Mouse (Mus musculus) lung, postnatal 0 days (tissue): Measurements from ENCODE around the gene Vgll2.

Source experiments
- CTCF ChIP-seq: IDR thresholded peaks from 2 replicates; pipeline ENCODE4 v1.5.1; 2016; ENCODE audit warnings: antibody characterized with exemption, mild to moderate bottlenecking
- EP300 ChIP-seq: IDR thresholded peaks from 2 replicates; pipeline ENCODE4 v1.6.1; 2016; ENCODE audit warnings: antibody characterized with exemption, mild to moderate bottlenecking, control low read depth

DNA sequence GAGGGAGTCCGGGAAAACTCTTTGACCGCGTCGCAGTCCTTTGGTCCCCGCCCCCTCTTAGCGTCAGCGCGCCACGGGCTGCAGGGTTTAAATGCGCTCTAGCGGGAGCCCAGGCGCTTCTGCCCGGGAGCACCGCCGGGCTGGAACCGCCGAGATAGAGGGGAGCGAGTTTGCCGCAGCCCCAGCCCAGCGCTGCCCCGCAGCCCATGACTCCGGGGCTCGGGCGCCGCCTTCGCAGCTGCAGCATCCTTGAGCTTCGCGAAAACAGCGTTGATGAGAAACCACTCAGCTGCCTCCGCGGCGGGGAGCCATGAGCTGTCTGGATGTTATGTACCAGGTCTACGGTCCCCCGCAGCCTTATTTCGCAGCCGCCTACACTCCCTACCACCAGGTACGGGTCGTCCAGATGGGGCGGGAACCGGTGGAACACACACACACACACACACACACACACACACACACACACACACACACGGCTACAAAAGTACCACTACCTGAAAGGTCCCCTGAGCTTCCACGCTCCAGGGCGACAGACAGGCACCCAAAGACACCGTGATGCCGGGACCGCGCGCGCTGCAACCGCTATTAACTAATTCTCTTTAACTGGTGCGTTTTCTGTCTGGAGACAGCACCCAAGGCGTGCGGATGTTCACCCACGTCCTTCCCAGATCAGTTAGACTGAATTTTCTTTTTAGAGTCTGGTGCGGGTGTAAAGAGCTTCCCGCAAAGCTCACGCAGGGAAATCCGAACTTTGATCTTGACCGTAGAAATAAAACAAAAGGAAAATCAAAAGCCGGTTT, at the start of gene Vgll2:
- TF ChIP-seq EP300 (no peak), CTCF (no peak)
